Mouse (Mus musculus) cerebellum, adult 2 months (tissue): ENCODE measurements around the gene Klhl11. TPM values are rescaled to one million over a fixed set of nuclear protein-coding genes. Genes with fewer than 3 reads are reported as not detected.

Experiments
- DNase-seq, 2 experiments: peaks; one replicate each; pipeline ENCODE4 v3.0.0; 2021
- H3K27ac ChIP-seq: fragments of 200-500 bp; 2 replicates; pipeline ENCODE4 v1.5.1; 2012; ENCODE audit warnings: low read length, control low read depth, inconsistent platforms; ENCODE audit not compliant: insufficient read depth
- H3K27me3 ChIP-seq: fragments of 200-500 bp; 2 replicates; pipeline ENCODE4 v1.6.1; 2012; ENCODE audit warnings: inconsistent platforms, mild to moderate bottlenecking, low read length, moderate library complexity; ENCODE audit not compliant: control insufficient read depth, insufficient read depth
- H3K4me1 ChIP-seq: fragments of 200-500 bp; 2 replicates; pipeline ENCODE4 v1.6.1; 2011; ENCODE audit warnings: low read length; ENCODE audit not compliant: control insufficient read depth, insufficient read depth
- H3K4me3 ChIP-seq: fragments of 200-500 bp; replicated peaks from 2 replicates; pipeline ENCODE3; 2011; ENCODE audit warnings: mild to moderate bottlenecking, low read depth, low read length, control low read depth; ENCODE audit not compliant: insufficient read depth
- CTCF ChIP-seq: fragments of 200-500 bp; IDR thresholded peaks from 2 replicates; pipeline ENCODE4 v1.5.1; 2011; ENCODE audit warnings: low read depth, mild to moderate bottlenecking, control low read depth, low read length, moderate library complexity, borderline replicate concordance; ENCODE audit not compliant: insufficient read depth
- POLR2A ChIP-seq: fragments of 200-500 bp; IDR thresholded peaks from 2 replicates; pipeline ENCODE4 v1.6.1; 2011; ENCODE audit warnings: low read length, control low read depth, borderline replicate concordance; ENCODE audit not compliant: insufficient read depth
- WGBS: fragments of 180-500 bp; shearing (Covaris S2); methylation state at CpG from one replicate; pipeline ENCODE4 v1.1.7; 2018; 5-methylcytosine and 5-hydroxymethylcytosine counted together
- polyA plus RNA-seq: library from polyadenylated mRNA; depleted of rRNA; stranded (reverse); fragments of >200 nt; gene quantifications from 2 replicates; pipeline ENCODE4 v1.2.3, GENCODE M21; 2012

Gene Klhl11
- polyA plus RNA-seq, 1 experiment: 16.1 TPM

- Histone ChIP-seq H3K4me3 (no peak overlapping the region), H3K4me1 (no peaks in the 10 kb centered on the region), H3K27ac (no peak overlapping the region), H3K27me3 (no peaks in the 10 kb centered on the region)
- TF ChIP-seq CTCF (no peak), POLR2A (no peak)
- 93% methylated on average over 6 of the region's 6 CpGs for WGBS
- no peak for DNase-seq
These were observed 18.4 kb upstream of the Klhl11 start for GRCm38 (mm10) chr11:100490951-100491350.

GRCm38 (mm10) chr11:100485801-100486538 is 13.4 kb upstream of the Klhl11 start:
- no peak for TF ChIP-seq POLR2A
- peak; percentile 53; the same call in 1 of the 2 replicates for TF ChIP-seq CTCF
- WGBS: 85% methylated on average over 8 of the region's 8 CpGs
- no peaks in the 10 kb centered on the region for H3K27me3 ChIP-seq
- H3K4me1 ChIP-seq: no peaks in the 10 kb centered on the region
- no peak overlapping the region for H3K4me3 ChIP-seq
- H3K27ac ChIP-seq: no peak overlapping the region
- DNase-seq: peak; percentile 31 to 42

GRCm38 (mm10) chr11:100484461-100484860 is 11.9 kb upstream of the Klhl11 start:
- Histone ChIP-seq H3K27me3 (no peaks in the 10 kb centered on the region), H3K27ac (no peak overlapping the region), H3K4me1 (no peaks in the 10 kb centered on the region), H3K4me3 (no peak overlapping the region)
- WGBS: 96% methylated on average over 3 of the region's 3 CpGs
- no peak for DNase-seq
- TF ChIP-seq POLR2A (no peak), CTCF (no peak)

- Histone ChIP-seq H3K27ac (no peak overlapping the region), H3K4me1 (no peaks in the 10 kb centered on the region), H3K27me3 (no peaks in the 10 kb centered on the region), H3K4me3 (no peak overlapping the region)
- TF ChIP-seq CTCF: no peak
- TF ChIP-seq POLR2A: no peak
- DNase-seq: no peak
- 95% methylated on average over 7 of the region's 7 CpGs for WGBS
These were observed 6.6 kb upstream of the Klhl11 start for GRCm38 (mm10) chr11:100479152-100479551.

GRCm38 (mm10) chr11:100476281-100476680 is 3.7 kb upstream of the Klhl11 start:
- Histone ChIP-seq H3K4me3 (no peak overlapping the region), H3K27me3 (no peaks in the 10 kb centered on the region), H3K27ac (no peak overlapping the region), H3K4me1 (no peaks in the 10 kb centered on the region)
- no peak for DNase-seq
- WGBS: 88% methylated on average over 5 of the region's 5 CpGs
- TF ChIP-seq POLR2A: no peak
- TF ChIP-seq CTCF: no peak

GRCm38 (mm10) chr11:100472935-100473295 is 374 bp upstream of the Klhl11 start:
- Histone ChIP-seq H3K27ac (no peak overlapping the region), H3K27me3 (no peaks in the 10 kb centered on the region), H3K4me1 (no peaks in the 10 kb centered on the region; the same call in 1 of the 2 replicates), H3K4me3 (no peak overlapping the region)
- 27% methylated on average over 5 of the region's 5 CpGs for WGBS
- no peak for DNase-seq
- TF ChIP-seq CTCF: no peak

- TF ChIP-seq CTCF (no peak), POLR2A (no peak)
- no peaks in the 10 kb centered on the region; the same call in 1 of the 2 replicates for H3K4me1 ChIP-seq
- peak overlapping the region; percentile 54; the same call in 1 of the 2 replicates for H3K27ac ChIP-seq
- H3K4me3 ChIP-seq: peak overlapping the region; percentile 71
- DNase-seq: no peak
- 3% methylated on average over 30 of the region's 30 CpGs for WGBS
- no peaks in the 10 kb centered on the region for H3K27me3 ChIP-seq
These were observed 967 bp downstream of the Klhl11 start for GRCm38 (mm10) chr11:100471352-100472196.
